ENCODE assay signal across 8 mouse cellular contexts in genomic region chr11:60935975-60936373, GRCm38 (mm10). TPM values are rescaled to one million over a fixed set of nuclear protein-coding genes. Genes with fewer than 3 reads are reported as not detected.
DNase-seq lines count a peak whose midpoint lies in the region; ATAC-seq and TF ChIP-seq lines count a peak whose summit lies in the region.
"Had no signal": no experiment of that assay in that cellular context is flagged by ENCODE, and none has a peak within 500 bp of the region (broad histone marks: within the 10 kb centered on the region; RNA-seq: fewer than 3 reads in every experiment).

No protein-coding gene starts in this region.

- H3K4me3 ChIP-seq in heart, embryonic 16.5 days (ENCODE audit: low read length): no peak overlapping the region
- peak overlapping the region; percentile 44 for H3K4me3 ChIP-seq in bone marrow, adult 2 months (replicated peaks; ENCODE audit: control insufficient read depth, low read depth, low read length)
- peak overlapping the region; percentile 48 for H3K4me3 ChIP-seq in liver, embryonic 16.5 days (ENCODE audit: low read depth, low read length)

- H3K9me3 ChIP-seq in heart, embryonic 16.5 days (replicated peaks; ENCODE audit: control insufficient read depth, low read length): no peaks in the 10 kb centered on the region
- H3K9me3 ChIP-seq in liver, embryonic 16.5 days (replicated peaks; ENCODE audit: control insufficient read depth, low read length): no peaks in the 10 kb centered on the region

- 72% methylated on average over 4 of the region's 4 CpGs for WGBS in heart, embryonic 16.5 days
- 19% methylated on average over 4 of the region's 4 CpGs for WGBS in bone marrow, adult 2 months
- WGBS in liver, embryonic 16.5 days (ENCODE audit: insufficient replicate concordance): 30% methylated on average over 4 of the region's 4 CpGs

- H3K4me2 ChIP-seq in heart, embryonic 16.5 days (ENCODE audit: low read depth, low read length): 0 out of 2 replicates have a peak overlapping the region, but pooled peaks have one; percentile 21
- H3K4me2 ChIP-seq in liver, embryonic 16.5 days (ENCODE audit: low read depth, low read length): peak overlapping the region; percentile 67

- H3K27me3 ChIP-seq in heart, embryonic 16.5 days (ENCODE audit: control insufficient read depth, insufficient read depth, low read length): no peaks in the 10 kb centered on the region
- no peaks in the 10 kb centered on the region for H3K27me3 ChIP-seq in liver, embryonic 16.5 days (ENCODE audit: control insufficient read depth, insufficient read depth, low read depth, low read length)

- no peak for TF ChIP-seq POLR2A in bone marrow, adult 2 months (IDR thresholded peaks at IDR 0.05; ENCODE audit: borderline replicate concordance, control insufficient read depth, low read depth, low read length)

- intact Hi-C loops in heart, postnatal 10 days (cut with DNase I): loop anchor here (10.0 kb wide), 1 partner anchor 329 kb away; the partner anchor contains the start of gene Aldh3a2

- no peak overlapping the region for H3K9ac ChIP-seq in heart, embryonic 16.5 days (ENCODE audit: low read length)
- H3K9ac ChIP-seq in liver, embryonic 16.5 days (ENCODE audit: low read depth, low read length): peak overlapping the region; percentile 71

- H3K4me1 ChIP-seq in heart, embryonic 16.5 days (ENCODE audit: control insufficient read depth, insufficient read depth, low read length): peaks cover 29% of the 10 kb centered on the region
- peaks cover 13% of the 10 kb centered on the region for H3K4me1 ChIP-seq in bone marrow, adult 2 months (ENCODE audit: control insufficient read depth, insufficient read depth, low read length)
- H3K4me1 ChIP-seq in liver, embryonic 16.5 days (ENCODE audit: control insufficient read depth, low read depth, low read length): peaks cover 74% of the 10 kb centered on the region

- no peak overlapping the region for H3K27ac ChIP-seq in heart, embryonic 16.5 days (ENCODE audit: low read length)
- H3K27ac ChIP-seq in bone marrow, adult 2 months (ENCODE audit: control insufficient read depth, insufficient read depth, low read depth, low read length, poor library complexity): peak overlapping the region; percentile 86
- peak overlapping the region; percentile 98 for H3K27ac ChIP-seq in liver, embryonic 16.5 days (ENCODE audit: low read length)

- no peak for TF ChIP-seq CTCF in bone marrow, adult 2 months (IDR thresholded peaks at IDR 0.05; ENCODE audit: control insufficient read depth, insufficient read depth, low read length)

- no peak for DNase-seq in heart, postnatal 10 days
- DNase-seq in A20 (ENCODE audit: low read depth, low spot score): peak; percentile 49
- DNase-seq in ovary, postnatal 36 days (ENCODE audit: low spot score): no peak
- DNase-seq in left cerebral cortex, adult 11 months (ENCODE audit: low spot score): no peak
- DNase-seq: cerebellum, adult 9-11 months had no signal

- no peaks in the 10 kb centered on the region for H3K36me3 ChIP-seq in heart, embryonic 16.5 days (ENCODE audit: control insufficient read depth, insufficient read depth)
- H3K36me3 ChIP-seq in liver, embryonic 16.5 days (ENCODE audit: control insufficient read depth, insufficient read depth): peaks cover 7% of the 10 kb centered on the region

- no peak for ATAC-seq in heart, embryonic 16.5 days (replicated peaks; ENCODE audit: extremely low read depth, insufficient read depth, low FRiP score)
- ATAC-seq in liver, embryonic 16.5 days (ENCODE audit: low read depth): no peak

RNA-seq across cellular contexts. Expression of gene Map2k3, which starts 4.1 kb away (rescaled TPM):
- 67.7 and 69.2 TPM in 2 replicates for polyA plus RNA-seq in heart, embryonic 16.5 days (2015; fragmentation: Nextera tagmentation; extraction: Ambion mirVana)
- 10 to 100 TPM; 56.2 to 57.1 TPM for total RNA-seq in heart, postnatal 10 days (2021)
- 68.0 and 74.9 TPM in 2 replicates for polyA plus RNA-seq in bone marrow, adult 2 months (2011; ENCODE audit: insufficient read depth, insufficient read length, low replicate concordance, missing spikeins)
- polyA plus RNA-seq in liver, embryonic 16.5 days (2015; fragmentation: Nextera tagmentation; extraction: Ambion mirVana): 121 and 134 TPM in 2 replicates

RNA-seq across cellular contexts. Expression of gene Natd1, which starts 21.4 kb away (rescaled TPM):
- polyA plus RNA-seq in heart, embryonic 16.5 days (2015; fragmentation: Nextera tagmentation; extraction: Ambion mirVana): 16.9 and 17.0 TPM in 2 replicates
- total RNA-seq in heart, postnatal 10 days (2021): 10 to 100 TPM; 18.1 to 24.2 TPM
- 6.6 and 9.1 TPM in 2 replicates for polyA plus RNA-seq in bone marrow, adult 2 months (2011; ENCODE audit: insufficient read depth, insufficient read length, low replicate concordance, missing spikeins)
- polyA plus RNA-seq in liver, embryonic 16.5 days (2015; fragmentation: Nextera tagmentation; extraction: Ambion mirVana): 9.9 and 14.3 TPM in 2 replicates

RNA-seq across cellular contexts. Expression of gene Tmem11, which starts 56.9 kb away (rescaled TPM):
- 68.2 and 68.4 TPM in 2 replicates for polyA plus RNA-seq in heart, embryonic 16.5 days (2015; fragmentation: Nextera tagmentation; extraction: Ambion mirVana)
- total RNA-seq in heart, postnatal 10 days (2021): 10 to 100 TPM; 37.2 to 38.3 TPM
- polyA plus RNA-seq in bone marrow, adult 2 months (2011; ENCODE audit: insufficient read depth, insufficient read length, low replicate concordance, missing spikeins): 17.5 and 25.7 TPM in 2 replicates
- polyA plus RNA-seq in liver, embryonic 16.5 days (2015; fragmentation: Nextera tagmentation; extraction: Ambion mirVana): 23.2 and 23.4 TPM in 2 replicates
